Mouse (Mus musculus): ENCODE measurements at regions not wholly inside any gene's neighbourhood (a gene's known extent, or its start where the extent isn't known, plus 50 kb on each side); places are given as distances from the start of the nearest gene placed in this dataset.

DNA sequence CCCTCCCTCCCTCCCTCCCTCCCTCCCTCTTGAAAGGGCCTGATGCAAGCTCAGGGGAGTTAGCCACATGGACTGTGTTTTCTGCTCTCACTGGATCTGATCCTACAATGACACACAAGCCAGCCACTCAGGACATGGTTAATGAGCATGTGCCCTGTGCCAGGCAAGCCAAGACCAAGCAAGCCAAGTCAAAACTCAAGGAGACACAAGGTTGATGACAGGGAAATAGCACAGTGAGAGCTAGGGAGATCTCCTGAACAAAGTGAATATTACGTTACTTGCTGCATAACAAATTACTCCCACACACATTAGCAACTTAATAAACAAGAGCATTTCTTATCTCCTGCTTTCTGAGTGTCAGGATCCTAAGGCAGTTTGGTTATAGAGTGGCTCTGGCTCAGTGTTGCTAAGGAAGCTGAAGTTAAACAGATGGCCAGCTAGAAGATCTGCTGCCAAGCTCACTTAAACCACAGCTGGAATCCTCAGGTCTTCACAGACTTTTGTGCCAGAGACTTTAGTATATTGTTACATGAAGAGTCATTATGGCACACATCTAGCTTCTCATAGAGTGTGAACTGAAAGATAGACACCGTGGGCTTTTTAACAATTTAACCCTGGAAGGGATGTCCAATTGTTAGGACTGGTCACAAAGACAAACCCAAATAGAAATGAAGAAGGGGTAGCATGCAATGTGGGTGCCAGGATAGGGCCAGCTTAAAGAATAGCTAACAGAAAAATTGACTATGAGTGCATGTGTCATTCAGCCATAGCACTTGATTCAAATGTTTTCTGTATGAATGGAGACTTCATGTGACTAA lies 77.9 kb downstream of the Pxdc1 start:
- no peak for TF ChIP-seq POLR2A (IDR thresholded peaks at IDR 0.05; ENCODE audit: insufficient read length, low read depth)
- no peak for TF ChIP-seq POLR2AphosphoS2 (IDR thresholded peaks at IDR 0.05; ENCODE audit: insufficient read length, low read depth)
- no peak for TF ChIP-seq MAX (IDR thresholded peaks at IDR 0.05; ENCODE audit: low read depth)
- TF ChIP-seq SRF (IDR thresholded peaks at IDR 0.05; ENCODE audit: control insufficient read depth, insufficient read length, low read depth) = no peak

Data from myocyte (in vitro differentiated cells).